Mouse (Mus musculus): ENCODE measurements around the gene Olfr555.
"Not testable (repeated sequence)": the region's sequence is repeated elsewhere in the genome, so short reads cannot be mapped to it uniquely, and the experiment has no call there.

Gene Olfr555

DNA sequence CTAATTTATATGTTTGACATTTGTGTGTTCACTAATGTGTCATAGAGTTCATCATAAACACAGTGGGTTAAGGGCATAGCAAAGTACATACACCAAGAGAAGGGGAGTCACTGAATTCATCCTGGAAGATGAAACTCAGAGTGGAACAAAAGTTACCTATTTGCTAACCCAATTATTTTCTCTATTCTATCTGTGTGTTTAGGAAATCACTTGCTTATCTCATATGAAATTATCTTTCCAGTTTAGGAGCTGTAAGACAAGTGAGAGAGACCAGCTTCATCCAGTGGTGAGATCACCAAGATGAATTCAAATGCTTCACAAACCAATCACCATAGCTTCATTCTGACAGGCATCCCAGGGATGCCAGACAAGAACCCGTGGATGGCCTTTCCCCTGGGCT lies at the start of gene Olfr555:
Gene Olfr555 (plus strand): TSS at position 301 of the 400 bp plus-strand sequence.
- in situ Hi-C loops (cut with MboI) = no loop called here

- in situ Hi-C loops (cut with MboI) = no loop called here
Measured at GRCm38 (mm10) chr7:102618118-102618517, 40.5 kb upstream of the Olfr555 start, which contains the start of gene Olfr553. Olfr553 (minus strand) TSS chr7:102618218.

DNA sequence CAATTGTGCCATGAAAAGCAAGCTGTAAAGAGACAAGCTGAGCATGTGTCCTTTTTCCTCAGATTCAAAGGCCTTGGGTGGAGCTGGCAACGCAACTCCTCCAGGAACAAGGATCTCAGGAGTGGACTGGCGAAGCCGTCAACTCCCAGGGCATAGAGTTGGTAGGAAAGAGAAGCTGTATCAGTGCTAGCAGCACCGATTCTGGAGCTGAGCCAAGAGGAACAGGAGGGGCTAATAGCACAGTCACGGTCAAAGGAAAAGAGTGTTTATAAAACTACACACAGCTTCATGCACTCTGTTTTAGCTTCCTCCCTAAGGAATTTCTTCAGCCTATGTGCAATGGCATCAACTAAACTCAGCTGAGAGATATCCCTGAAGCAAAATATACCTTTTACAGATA lies 39.0 kb upstream of the Olfr555 start:
- in situ Hi-C loops (cut with MboI) = no loop called here

DNA sequence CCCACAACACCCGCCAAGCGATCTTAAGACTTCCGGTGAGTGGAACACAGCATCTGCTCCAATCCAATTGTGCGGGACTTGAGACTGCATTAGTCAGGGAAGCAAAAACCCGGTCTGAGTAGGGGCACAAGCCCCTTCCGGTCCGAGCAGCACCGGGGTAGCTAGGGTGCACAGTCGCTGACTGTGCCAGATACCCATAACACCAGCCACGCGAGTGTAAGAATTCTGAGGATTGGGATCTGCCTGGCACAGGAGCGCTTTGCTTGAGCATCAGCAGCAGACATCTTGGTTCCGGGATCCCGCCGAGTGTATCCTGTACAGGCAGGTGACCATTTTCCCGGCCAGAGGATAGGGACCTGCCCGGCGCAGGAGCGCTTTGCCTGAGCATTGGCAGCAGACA lies 38.3 kb upstream of the Olfr555 start:
- in situ Hi-C loops (cut with MboI) = not testable (repeated sequence)

- in situ Hi-C loops (cut with MboI) = loop anchor here (10.0 kb wide), 1 partner anchor 132 kb away; no protein-coding TSS in a partner anchor
Measured at GRCm38 (mm10) chr7:102636665-102637064, 22.0 kb upstream of the Olfr555 start.

- in situ Hi-C loops (cut with MboI) = loop anchor here (10.0 kb wide), 1 partner anchor 133 kb away; no protein-coding TSS in a partner anchor
Measured at GRCm38 (mm10) chr7:102638132-102638531, 20.5 kb upstream of the Olfr555 start, which contains the start of gene Olfr554. Olfr554 (plus strand) TSS chr7:102638432.

DNA sequence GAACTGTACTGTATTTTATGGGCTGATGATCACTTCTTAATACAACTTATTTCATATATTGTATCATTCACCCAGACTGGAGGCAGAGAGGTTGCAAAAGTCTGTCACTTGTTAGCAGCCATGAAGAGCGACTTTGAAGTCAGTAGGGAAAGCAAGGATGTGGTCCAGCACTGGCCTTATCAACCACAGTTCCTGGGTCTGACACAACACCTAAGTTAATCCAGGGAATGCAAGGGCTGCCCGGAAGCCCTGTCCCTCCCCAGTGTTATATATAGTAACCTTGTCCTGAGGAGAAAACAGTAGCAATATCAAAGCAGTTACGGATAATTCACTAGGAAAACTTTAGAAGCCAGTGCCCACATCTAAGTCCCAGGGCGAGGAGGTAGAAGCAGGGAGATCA lies 13.7 kb upstream of the Olfr555 start:
- in situ Hi-C loops (cut with MboI) = not testable (repeated sequence)

- in situ Hi-C loops (cut with MboI) = no loop called here
Measured at GRCm38 (mm10) chr7:102664599-102664998, 6.0 kb downstream of the Olfr555 start, which contains the start of gene Olfr556. Olfr556 (plus strand) TSS chr7:102664899.

DNA sequence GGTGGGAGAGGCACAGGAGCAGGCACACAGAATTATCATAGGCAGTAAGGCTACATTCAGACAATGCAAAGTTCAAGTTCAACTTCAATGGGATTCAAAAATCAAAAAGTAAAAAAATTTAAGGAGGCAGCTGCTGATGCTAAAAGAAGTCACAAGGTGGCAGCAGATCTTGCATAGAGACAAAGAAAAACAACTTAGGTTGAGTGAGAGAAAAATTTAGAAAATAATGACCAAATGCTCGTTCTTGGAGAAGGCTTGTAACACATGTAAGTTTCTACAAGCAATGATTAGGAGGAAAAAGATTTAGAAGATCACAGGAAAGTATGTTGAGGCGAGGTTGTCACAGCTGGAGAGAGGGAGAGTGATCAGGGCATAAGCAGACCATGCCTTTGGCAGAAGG lies 6.8 kb downstream of the Olfr555 start:
- in situ Hi-C loops (cut with MboI) = no loop called here

GRCm38 (mm10) chr7:102676225-102676624 lies 17.6 kb downstream of the Olfr555 start:
- in situ Hi-C loops (cut with MboI) = no loop called here

GRCm38 (mm10) chr7:102681916-102682315 lies 23.3 kb downstream of the Olfr555 start:
- in situ Hi-C loops (cut with MboI) = no loop called here

GRCm38 (mm10) chr7:102686944-102687501 lies 28.4 kb downstream of the Olfr555 start, which contains the start of gene Trim68:
Trim68 (minus strand) TSS chr7:102687327.
- in situ Hi-C loops (cut with MboI) = no loop called here

- in situ Hi-C loops (cut with MboI) = no loop called here
Measured at GRCm38 (mm10) chr7:102695358-102696125, 36.9 kb downstream of the Olfr555 start, which contains the start of gene Olfr557. Olfr557 (plus strand) TSS chr7:102695910.

- in situ Hi-C loops (cut with MboI) = no loop called here
Measured at GRCm38 (mm10) chr7:102698461-102698860, 39.8 kb downstream of the Olfr555 start.

DNA sequence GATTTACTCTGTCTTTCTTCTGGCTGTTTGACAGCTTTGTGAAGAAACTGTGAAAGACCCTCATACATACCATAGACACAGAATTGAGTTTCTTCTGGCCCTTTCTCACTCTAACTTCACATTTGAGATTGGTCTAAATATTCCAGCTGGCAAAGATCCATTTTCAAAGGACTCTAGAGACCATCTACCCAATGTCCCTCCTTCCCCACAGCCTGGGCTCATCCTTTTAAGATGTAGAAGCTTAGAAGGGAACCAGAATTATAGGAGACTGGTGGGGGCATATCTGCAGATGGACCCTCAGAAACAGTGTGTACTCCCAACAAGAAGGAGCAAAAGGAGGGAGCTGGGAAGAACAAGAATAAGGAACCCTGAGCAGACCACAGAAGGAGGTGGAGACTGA lies 43.3 kb downstream of the Olfr555 start, which contains the start of gene Olfr558:
Gene Olfr558 (plus strand): TSS at position 301 of the 400 bp plus-strand sequence.
- in situ Hi-C loops (cut with MboI) = no loop called here

Data from mature B cell (primary cell).